Mouse (Mus musculus) E14TG2a.4 (cell line): ENCODE results near the gene Cep295nl.
A peak's percentile ranks its signal among the peaks of the same experiment; 100 is the strongest.

Experiments used
- H3K27me3 ChIP-seq: 2 replicates; pipeline ENCODE4 v1.6.1; 2014; ENCODE audit warnings: low read length, control low read depth; ENCODE audit not compliant: insufficient read depth
- H3K36me3 ChIP-seq: 2 replicates; pipeline ENCODE4 v1.6.1; 2014; ENCODE audit warnings: low read length, control low read depth; ENCODE audit not compliant: insufficient read depth
- H3K4me1 ChIP-seq: replicated peaks from 2 replicates; pipeline ENCODE4 v1.6.1; 2014; ENCODE audit warnings: low read depth, low read length, control low read depth
- H3K4me3 ChIP-seq: replicated peaks from 2 replicates; pipeline ENCODE4 v1.5.1; 2014; ENCODE audit warnings: mild to moderate bottlenecking, low read length
- H3K9me3 ChIP-seq: 2 replicates; pipeline ENCODE4 v1.6.1; 2014; ENCODE audit warnings: low read length, control low read depth
- CTCF ChIP-seq: conservative IDR thresholded peaks from 2 replicates; pipeline ENCODE4 v1.5.1; 2014; ENCODE audit warnings: low read length
- NANOG ChIP-seq: IDR thresholded peaks from 2 replicates; pipeline ENCODE4 v1.6.1; 2014; ENCODE audit warnings: borderline replicate concordance, low read length, mixed read lengths
- POU5F1 ChIP-seq: IDR thresholded peaks from 2 replicates; pipeline ENCODE4 v1.6.1; 2014; ENCODE audit warnings: low read length, borderline replicate concordance

Gene Cep295nl

GRCm38 (mm10) chr11:118362971-118363518, 20.7 kb upstream of the Cep295nl start:
- Histone ChIP-seq H3K9me3 (no peaks in the 10 kb centered on the region), H3K4me3 (no peak overlapping the region), H3K27me3 (peaks cover 26% of the 10 kb centered on the region), H3K36me3 (no peaks in the 10 kb centered on the region), H3K4me1 (peaks cover 46% of the 10 kb centered on the region)
- TF ChIP-seq POU5F1, result no peak
- no peak for TF ChIP-seq NANOG
- TF ChIP-seq CTCF, result no peak

- H3K9me3 ChIP-seq, result no peaks in the 10 kb centered on the region
- H3K36me3 ChIP-seq, result no peaks in the 10 kb centered on the region
- no peak overlapping the region for H3K4me3 ChIP-seq
- TF ChIP-seq POU5F1 (no peak), NANOG (no peak), CTCF (no peak)
- H3K27me3 ChIP-seq, result peaks cover 26% of the 10 kb centered on the region
- peaks cover 46% of the 10 kb centered on the region for H3K4me1 ChIP-seq
Measured at GRCm38 (mm10) chr11:118362501-118362900, 20.2 kb upstream of the Cep295nl start.

- no peak for TF ChIP-seq NANOG
- no peak for TF ChIP-seq CTCF
- TF ChIP-seq POU5F1, result no peak
- Histone ChIP-seq H3K4me1 (peaks cover 41% of the 10 kb centered on the region), H3K9me3 (no peaks in the 10 kb centered on the region)
Measured at GRCm38 (mm10) chr11:118360907-118361341, 18.6 kb upstream of the Cep295nl start.

GRCm38 (mm10) chr11:118360491-118360890, 18.2 kb upstream of the Cep295nl start:
- Histone ChIP-seq H3K4me3 (0 out of 2 replicates have a peak overlapping the region, but pooled peaks have one; percentile 7), H3K9me3 (no peaks in the 10 kb centered on the region), H3K36me3 (no peaks in the 10 kb centered on the region), H3K27me3 (peaks cover 41% of the 10 kb centered on the region), H3K4me1 (peaks cover 41% of the 10 kb centered on the region)
- TF ChIP-seq NANOG, result no peak
- no peak for TF ChIP-seq POU5F1
- TF ChIP-seq CTCF, result no peak

More at GRCm38 (mm10) chr11:118360907-118361341, 18.6 kb upstream of the Cep295nl start:
- no peaks in the 10 kb centered on the region for H3K36me3 ChIP-seq
- peaks cover 37% of the 10 kb centered on the region for H3K27me3 ChIP-seq
- 0 out of 2 replicates have a peak overlapping the region, but pooled peaks have one; percentile 7 for H3K4me3 ChIP-seq

- peaks cover 70% of the 10 kb centered on the region for H3K27me3 ChIP-seq
- H3K4me1 ChIP-seq, result peaks cover 23% of the 10 kb centered on the region
- no peaks in the 10 kb centered on the region for H3K36me3 ChIP-seq
- TF ChIP-seq POU5F1 (no peak), NANOG (no peak), CTCF (no peak)
- no peaks in the 10 kb centered on the region for H3K9me3 ChIP-seq
- peak within 1 kb of the TSS; percentile 80 for H3K4me3 ChIP-seq
Measured at GRCm38 (mm10) chr11:118355640-118356039, 13.3 kb upstream of the Cep295nl start, which contains the start of gene Timp2. TSS of gene Timp2 (minus strand) at chr11:118355740.

GRCm38 (mm10) chr11:118355205-118355604, 12.9 kb upstream of the Cep295nl start:
- no peaks in the 10 kb centered on the region for H3K9me3 ChIP-seq
- H3K27me3 ChIP-seq, result peaks cover 70% of the 10 kb centered on the region
- TF ChIP-seq POU5F1 (no peak), NANOG (no peak), CTCF (no peak)
- peak overlapping the region; percentile 80 for H3K4me3 ChIP-seq
- no peaks in the 10 kb centered on the region for H3K36me3 ChIP-seq
- peaks cover 18% of the 10 kb centered on the region for H3K4me1 ChIP-seq

- no peak for TF ChIP-seq CTCF
- no peak for TF ChIP-seq POU5F1
- no peak for TF ChIP-seq NANOG
- H3K27me3 ChIP-seq, result peaks cover 70% of the 10 kb centered on the region
- H3K9me3 ChIP-seq, result no peaks in the 10 kb centered on the region
- H3K36me3 ChIP-seq, result no peaks in the 10 kb centered on the region
- peaks cover 16% of the 10 kb centered on the region for H3K4me1 ChIP-seq
- peak overlapping the region; percentile 80 for H3K4me3 ChIP-seq
Measured at GRCm38 (mm10) chr11:118354636-118355191, 12.4 kb upstream of the Cep295nl start.

- Histone ChIP-seq H3K36me3 (no peaks in the 10 kb centered on the region), H3K4me1 (peaks cover 28% of the 10 kb centered on the region), H3K27me3 (peaks cover 44% of the 10 kb centered on the region), H3K4me3 (no peak overlapping the region), H3K9me3 (no peaks in the 10 kb centered on the region)
- no peak for TF ChIP-seq POU5F1
- no peak for TF ChIP-seq NANOG
- no peak for TF ChIP-seq CTCF
Measured at GRCm38 (mm10) chr11:118349494-118349893, 7.2 kb upstream of the Cep295nl start.

GRCm38 (mm10) chr11:118348877-118349276, 6.6 kb upstream of the Cep295nl start:
- Histone ChIP-seq H3K36me3 (no peaks in the 10 kb centered on the region), H3K4me3 (no peak overlapping the region), H3K27me3 (peaks cover 38% of the 10 kb centered on the region), H3K9me3 (no peaks in the 10 kb centered on the region), H3K4me1 (peaks cover 24% of the 10 kb centered on the region)
- no peak for TF ChIP-seq CTCF
- TF ChIP-seq POU5F1, result no peak
- no peak for TF ChIP-seq NANOG
